Mouse (Mus musculus) fibroblast of lung, adult 2 months (primary cell): ENCODE results near the gene Fis1.
A peak's percentile ranks its signal among the peaks of the same experiment; 100 is the strongest.

Source experiments
- DNase-seq: peaks from one replicate; pipeline ENCODE4 v3.0.0-alpha.2; 2011; ENCODE audit warnings: low read depth

Fis1 gene

GRCm38 (mm10) chr5:136967592-136967991 is 14.5 kb downstream of the Fis1 start:
- DNase-seq: no peak

- no peak for DNase-seq
These were observed 17.6 kb downstream of the Fis1 start for GRCm38 (mm10) chr5:136970703-136971102.

- no peak for DNase-seq
These were observed 20.6 kb downstream of the Fis1 start for GRCm38 (mm10) chr5:136973670-136974069.

- DNase-seq: no peak
These were observed 24.7 kb downstream of the Fis1 start for GRCm38 (mm10) chr5:136977769-136978168.

GRCm38 (mm10) chr5:136979762-136980161 is 26.7 kb downstream of the Fis1 start:
- DNase-seq: no peak

- no peak for DNase-seq
These were observed 27.9 kb downstream of the Fis1 start for GRCm38 (mm10) chr5:136980974-136981373.

GRCm38 (mm10) chr5:136982338-136982930 is 29.4 kb downstream of the Fis1 start:
- DNase-seq: no peak

- no peak for DNase-seq
These were observed 31.8 kb downstream of the Fis1 start for GRCm38 (mm10) chr5:136984828-136985227.

GRCm38 (mm10) chr5:136986695-136987137 is 33.6 kb downstream of the Fis1 start, which contains the start of gene Plod3:
Plod3 (plus strand) TSS chr5:136987019.
- DNase-seq: peak; percentile 97

GRCm38 (mm10) chr5:136987138-136987933 is 34.3 kb downstream of the Fis1 start:
- DNase-seq: peak; percentile 57

- no peak for DNase-seq
These were observed 34.8 kb downstream of the Fis1 start, which contains the start of gene Znhit1 for GRCm38 (mm10) chr5:136987934-136988271. Znhit1 (minus strand) TSS chr5:136988021.

GRCm38 (mm10) chr5:136988420-136988819 is 35.3 kb downstream of the Fis1 start:
- DNase-seq: no peak

GRCm38 (mm10) chr5:136989801-136990200 is 36.7 kb downstream of the Fis1 start:
- no peak for DNase-seq

GRCm38 (mm10) chr5:136999449-136999848 is 46.4 kb downstream of the Fis1 start:
- DNase-seq: no peak

GRCm38 (mm10) chr5:137000612-137001011 is 47.5 kb downstream of the Fis1 start:
- DNase-seq: no peak

- DNase-seq: no peak
These were observed 54.2 kb downstream of the Fis1 start for GRCm38 (mm10) chr5:137007276-137007675.

- DNase-seq: no peak
These were observed 56.9 kb downstream of the Fis1 start for GRCm38 (mm10) chr5:137009988-137010387.

- peak; percentile 49 for DNase-seq
These were observed 59.4 kb downstream of the Fis1 start for GRCm38 (mm10) chr5:137012401-137012950.
